18 mouse cellular contexts compared by ENCODE assay signal in genomic region chr10:93644451-93644941, GRCm38 (mm10). TPM values are rescaled to one million over a fixed set of nuclear protein-coding genes. Genes with fewer than 3 reads are reported as not detected.
DNase-seq lines count a peak whose midpoint lies in the region; ATAC-seq and TF ChIP-seq lines count a peak whose summit lies in the region.
"Had no signal": no experiment of that assay in that cellular context is flagged by ENCODE, and none has a peak within 500 bp of the region (broad histone marks: within the 10 kb centered on the region; RNA-seq: fewer than 3 reads in every experiment).

No protein-coding gene starts in this region.

- peaks cover 11% of the 10 kb centered on the region for H3K36me3 ChIP-seq in midbrain, embryonic 14.5 days (ENCODE audit: control insufficient read depth, insufficient read depth, low read length)
- H3K36me3 ChIP-seq in midbrain, embryonic 16.5 days (ENCODE audit: control insufficient read depth, insufficient read depth, low read length): no peaks in the 10 kb centered on the region
- H3K36me3 ChIP-seq in thymus, adult 2 months (ENCODE audit: control insufficient read depth, insufficient read depth, low read length): no peaks in the 10 kb centered on the region
- H3K36me3 ChIP-seq: embryonic facial prominence, embryonic 13.5 days; G1E; intestine, embryonic 15.5 days had no signal

- WGBS in midbrain, embryonic 14.5 days: 70% methylated on average over 12 of the region's 12 CpGs
- 75% methylated on average over 12 of the region's 12 CpGs for WGBS in midbrain, embryonic 16.5 days
- WGBS in thymus, adult 2 months: 95% methylated on average over 12 of the region's 12 CpGs

- H3K4me1 ChIP-seq in midbrain, embryonic 14.5 days (ENCODE audit: control insufficient read depth, insufficient read depth, low read length): peaks cover 8% of the 10 kb centered on the region; the same call in 1 of the 2 replicates
- peaks cover 6% of the 10 kb centered on the region for H3K4me1 ChIP-seq in midbrain, embryonic 16.5 days (ENCODE audit: control insufficient read depth, insufficient read depth, low read length)
- peaks cover 15% of the 10 kb centered on the region for H3K4me1 ChIP-seq in thymus, adult 2 months (replicated peaks; ENCODE audit: control insufficient read depth, insufficient read depth, low read length)

- peak; percentile 86 for DNase-seq in heart, adult 11 months
- DNase-seq in heart, adult 8-10 months (ENCODE audit: low spot score): no peak
- DNase-seq in midbrain, embryonic 14.5 days: peak; percentile 6
- DNase-seq in cerebellum, adult 8-10 months: peak; percentile 55
- DNase-seq in heart, postnatal 4 days: peak; percentile 28
- no peak for DNase-seq in thymus, adult 2 months
- DNase-seq: liver, postnatal 0 days; lung, postnatal 36 days had no signal

- TF ChIP-seq POLR2A in thymus, adult 2 months (IDR thresholded peaks at IDR 0.05; ENCODE audit: control insufficient read depth, extremely low read depth, insufficient read depth, low read length, poor library complexity): no peak

- H3K9me3 ChIP-seq in midbrain, embryonic 14.5 days (ENCODE audit: control insufficient read depth, low read length): no peaks in the 10 kb centered on the region
- no peaks in the 10 kb centered on the region for H3K9me3 ChIP-seq in midbrain, embryonic 16.5 days (replicated peaks; ENCODE audit: control insufficient read depth, low read length, poor library complexity, severe bottlenecking)
- H3K9me3 ChIP-seq: embryonic facial prominence, embryonic 13.5 days; forebrain, embryonic 10.5 days; G1E; hindbrain, embryonic 10.5 days; intestine, embryonic 15.5 days; limb, embryonic 13.5 days had no signal

- no peak overlapping the region for H3K27ac ChIP-seq in midbrain, embryonic 14.5 days (replicated peaks; ENCODE audit: low read depth, low read length)
- H3K27ac ChIP-seq in midbrain, embryonic 16.5 days (ENCODE audit: low read length): no peak overlapping the region
- H3K27ac ChIP-seq in thymus, adult 2 months (ENCODE audit: control insufficient read depth, insufficient read depth, low read length): no peak overlapping the region
- H3K27ac ChIP-seq: embryonic facial prominence, embryonic 13.5 days; forebrain, embryonic 10.5 days; hindbrain, embryonic 10.5 days; intestine, embryonic 15.5 days; limb, embryonic 13.5 days had no signal

- ATAC-seq in midbrain, embryonic 14.5 days (ENCODE audit: low FRiP score, low TSS enrichment): no peak
- no peak for ATAC-seq in midbrain, embryonic 16.5 days
- ATAC-seq: intestine, embryonic 15.5 days; liver, postnatal 0 days had no signal

- no peaks in the 10 kb centered on the region for H3K27me3 ChIP-seq in midbrain, embryonic 14.5 days (ENCODE audit: control insufficient read depth, insufficient read depth, low read length)
- H3K27me3 ChIP-seq in midbrain, embryonic 16.5 days (ENCODE audit: control insufficient read depth, insufficient read depth, low read depth, low read length): no peaks in the 10 kb centered on the region
- H3K27me3 ChIP-seq in thymus, adult 2 months (ENCODE audit: control insufficient read depth, insufficient read depth, low read length): peaks cover 22% of the 10 kb centered on the region

- no peak overlapping the region for H3K4me3 ChIP-seq in midbrain, embryonic 14.5 days (replicated peaks; ENCODE audit: low read depth, low read length)
- no peak overlapping the region for H3K4me3 ChIP-seq in midbrain, embryonic 16.5 days (ENCODE audit: low read depth, low read length)
- no peak overlapping the region for H3K4me3 ChIP-seq in thymus, adult 2 months (ENCODE audit: control insufficient read depth, insufficient read depth, low read length)
- H3K4me3 ChIP-seq: embryonic facial prominence, embryonic 13.5 days; forebrain, embryonic 10.5 days; hindbrain, embryonic 10.5 days; intestine, embryonic 15.5 days; limb, embryonic 13.5 days; myocyte had no signal

- no peak overlapping the region for H3K4me2 ChIP-seq in midbrain, embryonic 14.5 days (ENCODE audit: low read length)
- H3K4me2 ChIP-seq in midbrain, embryonic 16.5 days (ENCODE audit: low read length): no peak overlapping the region
- H3K4me2 ChIP-seq: embryonic facial prominence, embryonic 13.5 days; intestine, embryonic 15.5 days; limb, embryonic 13.5 days; midbrain, embryonic 11.5 days had no signal

- no peak overlapping the region for H3K9ac ChIP-seq in midbrain, embryonic 14.5 days (replicated peaks; ENCODE audit: low read length)
- H3K9ac ChIP-seq in midbrain, embryonic 16.5 days (ENCODE audit: low read depth, low read length): no peak overlapping the region
- H3K9ac ChIP-seq: embryonic facial prominence, embryonic 13.5 days; intestine, embryonic 15.5 days; limb, embryonic 13.5 days; liver, postnatal 0 days had no signal

- no peak for TF ChIP-seq CTCF in thymus, adult 2 months (IDR thresholded peaks at IDR 0.05; ENCODE audit: borderline replicate concordance, control insufficient read depth, extremely low read depth, insufficient read depth, low read length, poor library complexity)

RNA-seq across cellular contexts. Expression of gene Ntn4, which starts 4.0 kb away (rescaled TPM):
- total RNA-seq in heart, adult 8-10 months (2022): 10 to 100 TPM; 11.0 to 15.5 (median 11.9) TPM
- polyA plus RNA-seq in midbrain, embryonic 14.5 days (2014; fragmentation: Nextera tagmentation; extraction: Ambion mirVana): 0.86 and 2.0 TPM in 2 replicates
- 0.50 and 1.7 TPM in 2 replicates for polyA plus RNA-seq in midbrain, embryonic 16.5 days (2015; fragmentation: Nextera tagmentation; extraction: Ambion mirVana)
- total RNA-seq in heart, postnatal 4 days (2021): 10 to 100 TPM; 41.3 to 43.2 TPM
- polyA plus RNA-seq in thymus, adult 2 months (2012; rRNA removed): 1.1 and 1.3 TPM in 2 replicates
- total RNA-seq: granulocyte monocyte progenitor cell, adult 5-6 weeks had no signal
- polyA plus RNA-seq: G1E had no signal

RNA-seq across cellular contexts. Expression of gene Snrpf, which starts 55.0 kb away (rescaled TPM):
- total RNA-seq in heart, adult 8-10 months (2022): 10 to 100 TPM in 2 of 4 experiments, 1 to 10 TPM in 2; 7.5 to 12.3 (median 10.9) TPM
- polyA plus RNA-seq in midbrain, embryonic 14.5 days (2014; fragmentation: Nextera tagmentation; extraction: Ambion mirVana): 75.9 and 87.0 TPM in 2 replicates
- polyA plus RNA-seq in midbrain, embryonic 16.5 days (2015; fragmentation: Nextera tagmentation; extraction: Ambion mirVana): 51.6 and 56.2 TPM in 2 replicates
- 10 to 100 TPM; 20.3 to 21.3 TPM for total RNA-seq in heart, postnatal 4 days (2021)
- 88.9 and 92.2 TPM in 2 replicates for polyA plus RNA-seq in thymus, adult 2 months (2012; rRNA removed)

Comparison
In these comparisons a context has a peak if more than half of its experiments do, and no peak if none do; other contexts are left out.
1. DNase-seq: peak in heart, adult 11 months (single experiment), midbrain, embryonic 14.5 days (single experiment), cerebellum, adult 8-10 months (single experiment) and heart, postnatal 4 days (single experiment); none in heart, adult 8-10 months (single experiment) and thymus, adult 2 months (single experiment).